Comparison of ENCODE assay signal across 9 mouse cellular contexts in the genomic region with DNA sequence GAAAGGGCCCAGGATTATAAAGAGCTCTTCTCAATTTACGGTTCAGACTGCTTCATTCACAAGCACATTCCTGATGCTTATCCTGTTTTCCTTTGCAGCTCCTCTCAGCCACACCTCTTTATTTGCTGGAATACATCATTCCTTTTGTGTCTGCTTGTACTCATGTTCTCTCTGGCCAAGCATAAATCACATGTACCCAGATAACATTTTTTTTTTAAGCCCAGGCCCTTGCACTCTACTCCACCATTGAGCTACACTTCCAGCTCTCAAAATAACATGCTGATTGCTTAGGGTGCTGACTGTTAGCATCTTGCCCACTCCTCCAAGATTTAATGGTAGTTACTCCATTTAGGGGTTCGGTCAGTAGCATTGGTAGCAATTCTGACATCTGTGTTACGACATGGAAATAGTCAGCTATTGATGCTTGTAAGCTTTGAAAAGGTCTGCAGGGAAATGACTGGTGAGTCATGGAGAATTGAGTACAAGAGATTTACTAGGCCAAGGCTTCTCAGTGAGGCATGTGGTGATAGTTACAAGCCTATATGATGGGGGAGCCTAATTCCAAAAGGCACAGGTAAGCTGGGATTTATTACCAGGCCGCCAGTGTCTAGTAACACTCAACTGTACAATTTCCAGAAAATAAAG. TPM values are rescaled to one million over a fixed set of nuclear protein-coding genes. Genes with fewer than 3 reads are reported as not detected.
A peak's percentile ranks its signal among the peaks of the same experiment; 100 is the strongest.
DNase-seq lines count a peak whose midpoint lies in the region; ATAC-seq lines count a peak whose summit lies in the region.
"Had no signal": no experiment of that assay in that cellular context is flagged by ENCODE, and none has a peak within 500 bp of the region (broad histone marks: within the 10 kb centered on the region; RNA-seq: fewer than 3 reads in every experiment).

No protein-coding gene starts in this region.

- no peak for ATAC-seq in lung, embryonic 15.5 days (ENCODE audit: borderline replicate concordance, extremely low read depth, low FRiP score, low TSS enrichment)
- no peak for ATAC-seq in forebrain, embryonic 12.5 days (ENCODE audit: low FRiP score)
- no peak for ATAC-seq in limb, embryonic 13.5 days (ENCODE audit: low FRiP score, low read depth)
- ATAC-seq in stomach, embryonic 15.5 days (ENCODE audit: insufficient read depth, low FRiP score, low read depth): no peak

- no peaks in the 10 kb centered on the region for H3K9me3 ChIP-seq in lung, embryonic 15.5 days
- no peaks in the 10 kb centered on the region for H3K9me3 ChIP-seq in forebrain, embryonic 12.5 days
- no peaks in the 10 kb centered on the region for H3K9me3 ChIP-seq in limb, embryonic 13.5 days
- no peaks in the 10 kb centered on the region for H3K9me3 ChIP-seq in stomach, embryonic 15.5 days

- H3K4me1 ChIP-seq in lung, embryonic 15.5 days: peaks cover 21% of the 10 kb centered on the region
- peaks cover 31% of the 10 kb centered on the region for H3K4me1 ChIP-seq in forebrain, embryonic 12.5 days
- H3K4me1 ChIP-seq in limb, embryonic 13.5 days: peaks cover 25% of the 10 kb centered on the region
- H3K4me1 ChIP-seq in stomach, embryonic 15.5 days: peaks cover 15% of the 10 kb centered on the region

- peak overlapping the region; percentile 79; the same call in 1 of the 2 replicates for H3K9ac ChIP-seq in lung, embryonic 15.5 days
- H3K9ac ChIP-seq in forebrain, embryonic 12.5 days: peak overlapping the region; percentile 82; the same call in 1 of the 2 replicates
- H3K9ac ChIP-seq in limb, embryonic 13.5 days: 0 out of 2 replicates have a peak overlapping the region, but pooled peaks have one; percentile 84
- no peak overlapping the region for H3K9ac ChIP-seq in stomach, embryonic 15.5 days

- peak overlapping the region; percentile 90 for H3K4me2 ChIP-seq in lung, embryonic 15.5 days
- peak overlapping the region; percentile 80 for H3K4me2 ChIP-seq in forebrain, embryonic 12.5 days
- H3K4me2 ChIP-seq in limb, embryonic 13.5 days (replicated peaks): peak overlapping the region; percentile 73
- peak overlapping the region; percentile 92 for H3K4me2 ChIP-seq in stomach, embryonic 15.5 days

- peak overlapping the region; percentile 83 for H3K4me3 ChIP-seq in lung, embryonic 15.5 days
- peak overlapping the region; percentile 81 for H3K4me3 ChIP-seq in forebrain, embryonic 12.5 days (replicated peaks)
- peak overlapping the region; percentile 92 for H3K4me3 ChIP-seq in limb, embryonic 13.5 days
- peak overlapping the region; percentile 91 for H3K4me3 ChIP-seq in stomach, embryonic 15.5 days (replicated peaks)

- H3K36me3 ChIP-seq in lung, embryonic 15.5 days: peaks cover 18% of the 10 kb centered on the region
- peaks cover 20% of the 10 kb centered on the region for H3K36me3 ChIP-seq in forebrain, embryonic 12.5 days (replicated peaks)
- H3K36me3 ChIP-seq in limb, embryonic 13.5 days: peaks cover 31% of the 10 kb centered on the region
- peaks cover 11% of the 10 kb centered on the region; the same call in 1 of the 2 replicates for H3K36me3 ChIP-seq in stomach, embryonic 15.5 days

- H3K27ac ChIP-seq in lung, embryonic 15.5 days: no peak overlapping the region
- no peak overlapping the region for H3K27ac ChIP-seq in forebrain, embryonic 12.5 days
- H3K27ac ChIP-seq in limb, embryonic 13.5 days: no peak overlapping the region
- H3K27ac ChIP-seq in stomach, embryonic 15.5 days: no peak overlapping the region

- no peak for DNase-seq in lung, postnatal 10 days
- DNase-seq in ovary, postnatal 36 days (ENCODE audit: low spot score): no peak
- no peak for DNase-seq in left cerebral cortex, adult 18-20 months (ENCODE audit: low spot score in 2 of 2)
- no peak for DNase-seq in layer of hippocampus, adult 9-11 months

- WGBS in lung, embryonic 15.5 days: 73% methylated on average over 4 of the region's 4 CpGs
- 71% methylated on average over 4 of the region's 4 CpGs for WGBS in forebrain, embryonic 12.5 days
- WGBS in limb, embryonic 13.5 days: 63% methylated on average over 4 of the region's 4 CpGs
- 71% methylated on average over 4 of the region's 4 CpGs for WGBS in stomach, embryonic 15.5 days

- H3K27me3 ChIP-seq in lung, embryonic 15.5 days: no peaks in the 10 kb centered on the region
- H3K27me3 ChIP-seq in forebrain, embryonic 12.5 days: no peaks in the 10 kb centered on the region
- H3K27me3 ChIP-seq in limb, embryonic 13.5 days: no peaks in the 10 kb centered on the region
- no peaks in the 10 kb centered on the region for H3K27me3 ChIP-seq in stomach, embryonic 15.5 days (replicated peaks)

RNA-seq across cellular contexts. Expression of gene D930007J09Rik, which starts 1.2 kb away (rescaled TPM):
- polyA plus RNA-seq in lung, embryonic 15.5 days (2015; fragmentation: Nextera tagmentation; extraction: Ambion mirVana): not detected in 2 replicates
- not detected in 2 replicates for polyA plus RNA-seq in forebrain, embryonic 12.5 days (2016; fragmentation: Nextera tagmentation; extraction: Ambion mirVana)
- not detected in 2 replicates for polyA plus RNA-seq in limb, embryonic 13.5 days (2015; fragmentation: Nextera tagmentation; extraction: Ambion mirVana)
- not detected in 2 replicates for polyA plus RNA-seq in stomach, embryonic 15.5 days (2015; fragmentation: Nextera tagmentation; extraction: Ambion mirVana)
- 1 to 10 TPM in 1 of 2 experiments, not detected in 1; 1.4 TPM for total RNA-seq in left cerebral cortex, adult 18-20 months (2021)
- total RNA-seq: neutrophil, adult 5-6 weeks had no signal

RNA-seq across cellular contexts. Expression of gene Wrnip1, which starts 2.0 kb away (rescaled TPM):
- polyA plus RNA-seq in lung, embryonic 15.5 days (2015; fragmentation: Nextera tagmentation; extraction: Ambion mirVana): 29.9 and 30.5 TPM in 2 replicates
- polyA plus RNA-seq in forebrain, embryonic 12.5 days (2016; fragmentation: Nextera tagmentation; extraction: Ambion mirVana): 29.1 and 30.4 TPM in 2 replicates
- polyA plus RNA-seq in limb, embryonic 13.5 days (2015; fragmentation: Nextera tagmentation; extraction: Ambion mirVana): 23.7 and 24.1 TPM in 2 replicates
- 29.1 and 29.2 TPM in 2 replicates for polyA plus RNA-seq in stomach, embryonic 15.5 days (2015; fragmentation: Nextera tagmentation; extraction: Ambion mirVana)
- 10 to 100 TPM; 64.3 to 70.0 TPM for total RNA-seq in left cerebral cortex, adult 18-20 months (2021)

RNA-seq across cellular contexts. Expression of gene Mylk4, which starts 20.1 kb away (rescaled TPM):
- polyA plus RNA-seq in lung, embryonic 15.5 days (2015; fragmentation: Nextera tagmentation; extraction: Ambion mirVana): 0.10 and 0.19 TPM in 2 replicates
- 0.13 and 0.22 TPM in 2 replicates for polyA plus RNA-seq in forebrain, embryonic 12.5 days (2016; fragmentation: Nextera tagmentation; extraction: Ambion mirVana)
- 4.7 and 5.1 TPM in 2 replicates for polyA plus RNA-seq in limb, embryonic 13.5 days (2015; fragmentation: Nextera tagmentation; extraction: Ambion mirVana)
- 0.22 and 0.24 TPM in 2 replicates for polyA plus RNA-seq in stomach, embryonic 15.5 days (2015; fragmentation: Nextera tagmentation; extraction: Ambion mirVana)
- total RNA-seq in left cerebral cortex, adult 18-20 months (2021): not detected
- total RNA-seq: neutrophil, adult 5-6 weeks had no signal

RNA-seq across cellular contexts. Expression of gene Serpinb1a, which starts 47.2 kb away (rescaled TPM):
- polyA plus RNA-seq in lung, embryonic 15.5 days (2015; fragmentation: Nextera tagmentation; extraction: Ambion mirVana): 5.8 and 8.9 TPM in 2 replicates
- 0.33 and 0.51 TPM in 2 replicates for polyA plus RNA-seq in forebrain, embryonic 12.5 days (2016; fragmentation: Nextera tagmentation; extraction: Ambion mirVana)
- 5.4 and 7.0 TPM in 2 replicates for polyA plus RNA-seq in limb, embryonic 13.5 days (2015; fragmentation: Nextera tagmentation; extraction: Ambion mirVana)
- polyA plus RNA-seq in stomach, embryonic 15.5 days (2015; fragmentation: Nextera tagmentation; extraction: Ambion mirVana): 74.9 and 94.2 TPM in 2 replicates
- total RNA-seq in left cerebral cortex, adult 18-20 months (2021): 1 to 10 TPM; 4.9 to 6.4 TPM
